Mouse (Mus musculus) ES-Bruce4 (cell line): ENCODE measurements at regions not wholly inside any gene's neighbourhood (a gene's known extent, or its start where the extent isn't known, plus 50 kb on each side); places are given as distances from the start of the nearest gene placed in this dataset.
"Not testable (repeated sequence)": the region's sequence is repeated elsewhere in the genome, so short reads cannot be mapped to it uniquely, and the experiment has no call there.

Experiments
- H3K27ac ChIP-seq: 2 replicates; pipeline ENCODE4 v1.5.1; 2012; ENCODE audit warnings: low read length, inconsistent platforms; ENCODE audit not compliant: insufficient read depth
- H3K27me3 ChIP-seq: 2 replicates; pipeline ENCODE4 v1.6.1; 2012; ENCODE audit warnings: mild to moderate bottlenecking, low read length, inconsistent platforms; ENCODE audit not compliant: control insufficient read depth, poor library complexity, insufficient read depth, severe bottlenecking
- H3K36me3 ChIP-seq: 2 replicates; pipeline ENCODE4 v1.6.1; 2012; ENCODE audit warnings: inconsistent platforms, mild to moderate bottlenecking, low read length, moderate library complexity; ENCODE audit not compliant: control insufficient read depth, poor library complexity, insufficient read depth, severe bottlenecking
- H3K4me1 ChIP-seq: one replicate; pipeline ENCODE4 v1.8.1; 2011; ENCODE audit warnings: low read length; ENCODE audit not compliant: control insufficient read depth, insufficient read depth
- H3K4me3 ChIP-seq: 2 replicates; pipeline ENCODE4 v1.5.1; 2011; ENCODE audit warnings: low read depth, mild to moderate bottlenecking, low read length
- H3K9ac ChIP-seq: 2 replicates; pipeline ENCODE4 v1.6.1; 2012; ENCODE audit warnings: low read depth, mild to moderate bottlenecking, inconsistent platforms; ENCODE audit not compliant: poor library complexity, severe bottlenecking
- H3K9me3 ChIP-seq: replicated peaks from 2 replicates; pipeline ENCODE4 v1.6.1; 2012; ENCODE audit warnings: mild to moderate bottlenecking, low read length, inconsistent platforms; ENCODE audit not compliant: control insufficient read depth, poor library complexity, insufficient read depth, severe bottlenecking
- CTCF ChIP-seq: IDR thresholded peaks from one replicate; pipeline ENCODE4 v1.8.1; 2011; ENCODE audit warnings: low read depth, low read length
- EP300 ChIP-seq: IDR thresholded peaks from 2 replicates; pipeline ENCODE4 v1.6.1; 2011; ENCODE audit warnings: low read depth, low read length; ENCODE audit not compliant: insufficient read depth
- POLR2A ChIP-seq: IDR thresholded peaks from one replicate; pipeline ENCODE4 v1.8.1; 2011; ENCODE audit warnings: low read length; ENCODE audit not compliant: insufficient read depth

DNA sequence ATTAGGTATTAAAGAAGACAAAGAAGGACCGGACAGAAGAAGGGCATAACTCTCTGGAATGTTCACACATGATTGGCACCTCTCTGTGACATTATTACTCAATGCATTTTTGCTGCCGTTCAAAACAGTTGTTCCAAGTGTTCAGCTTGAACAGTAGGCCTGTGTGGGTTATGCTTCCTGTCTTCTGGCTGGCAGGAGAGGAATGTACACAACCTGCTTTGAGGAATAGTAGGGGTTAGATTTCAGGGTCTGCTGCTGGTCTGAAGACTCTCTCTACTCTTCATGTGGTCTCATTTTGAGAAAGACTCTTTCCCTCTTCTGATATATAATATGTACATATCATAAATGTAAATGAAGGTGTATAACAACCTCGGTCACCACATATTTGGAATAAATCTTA is 137.2 kb upstream of the Adgra3 start:
- no peak overlapping the region for H3K9ac ChIP-seq
- no peaks in the 10 kb centered on the region for H3K9me3 ChIP-seq
- H3K27ac ChIP-seq: no peak overlapping the region
- H3K27me3 ChIP-seq: no peaks in the 10 kb centered on the region
- H3K4me1 ChIP-seq: no peaks in the 10 kb centered on the region
- H3K4me3 ChIP-seq: no peak overlapping the region
- H3K36me3 ChIP-seq: no peaks in the 10 kb centered on the region
- TF ChIP-seq CTCF: no peak
- TF ChIP-seq EP300: no peak
- no peak for TF ChIP-seq POLR2A

DNA sequence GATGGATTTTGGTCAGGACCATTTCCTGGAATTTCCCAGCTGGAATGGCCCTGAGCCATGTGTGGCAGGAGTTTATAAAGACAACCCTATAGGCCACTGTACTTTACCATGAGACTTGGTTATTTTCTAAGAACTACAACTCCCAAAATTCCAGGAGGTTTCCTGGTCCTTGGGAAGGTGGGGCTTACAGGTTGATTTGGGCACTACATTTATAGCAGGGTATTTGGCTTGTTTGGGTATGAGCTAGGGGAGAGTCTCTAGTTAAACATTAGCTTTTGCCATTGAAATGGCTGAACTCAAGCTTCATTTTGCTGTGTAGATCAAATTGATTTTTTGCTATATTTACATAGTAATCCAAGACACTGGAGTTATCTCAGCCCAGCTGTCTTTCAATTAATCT is 130.6 kb upstream of the Adgra3 start:
- no peaks in the 10 kb centered on the region for H3K4me1 ChIP-seq
- no peak overlapping the region for H3K9ac ChIP-seq
- H3K27ac ChIP-seq: no peak overlapping the region
- TF ChIP-seq POLR2A: no peak
- TF ChIP-seq EP300: no peak
- TF ChIP-seq CTCF: no peak
- H3K36me3 ChIP-seq: no peaks in the 10 kb centered on the region
- no peaks in the 10 kb centered on the region for H3K27me3 ChIP-seq
- H3K9me3 ChIP-seq: 0 out of 2 replicates have a peak, but pooled peaks cover 2% of the 10 kb centered on the region
- no peak overlapping the region for H3K4me3 ChIP-seq

GRCm38 (mm10) chr5:50182721-50183120 is 123.9 kb upstream of the Adgra3 start:
- H3K4me3 ChIP-seq: no peak overlapping the region
- no peak overlapping the region for H3K9ac ChIP-seq
- no peaks in the 10 kb centered on the region for H3K36me3 ChIP-seq
- TF ChIP-seq EP300 (no peak), CTCF (no peak), POLR2A (no peak)
- H3K27me3 ChIP-seq: no peaks in the 10 kb centered on the region
- H3K4me1 ChIP-seq: no peaks in the 10 kb centered on the region
- no peak overlapping the region for H3K27ac ChIP-seq
- 0 out of 2 replicates have a peak, but pooled peaks cover 2% of the 10 kb centered on the region for H3K9me3 ChIP-seq

DNA sequence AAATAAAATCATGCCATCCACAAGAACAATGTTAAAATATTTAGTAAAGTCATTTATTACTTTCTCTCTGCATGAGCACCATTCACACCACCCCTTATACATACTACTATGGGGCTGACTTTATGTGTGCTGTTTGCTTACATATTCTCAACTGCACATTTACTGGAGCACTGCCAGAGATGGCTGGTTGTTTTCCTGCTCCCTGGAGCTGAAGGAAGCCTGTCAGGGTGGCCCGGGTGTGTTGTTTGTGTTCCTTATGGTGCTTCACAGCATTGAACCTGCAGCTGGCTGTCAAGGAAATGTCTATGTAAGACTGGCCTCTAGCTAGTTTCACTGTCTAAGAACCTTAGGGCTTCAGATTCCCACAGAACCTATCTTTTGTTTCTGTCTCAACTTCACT is 97.8 kb upstream of the Adgra3 start:
- H3K27ac ChIP-seq: no peak overlapping the region
- no peaks in the 10 kb centered on the region for H3K9me3 ChIP-seq

DNA sequence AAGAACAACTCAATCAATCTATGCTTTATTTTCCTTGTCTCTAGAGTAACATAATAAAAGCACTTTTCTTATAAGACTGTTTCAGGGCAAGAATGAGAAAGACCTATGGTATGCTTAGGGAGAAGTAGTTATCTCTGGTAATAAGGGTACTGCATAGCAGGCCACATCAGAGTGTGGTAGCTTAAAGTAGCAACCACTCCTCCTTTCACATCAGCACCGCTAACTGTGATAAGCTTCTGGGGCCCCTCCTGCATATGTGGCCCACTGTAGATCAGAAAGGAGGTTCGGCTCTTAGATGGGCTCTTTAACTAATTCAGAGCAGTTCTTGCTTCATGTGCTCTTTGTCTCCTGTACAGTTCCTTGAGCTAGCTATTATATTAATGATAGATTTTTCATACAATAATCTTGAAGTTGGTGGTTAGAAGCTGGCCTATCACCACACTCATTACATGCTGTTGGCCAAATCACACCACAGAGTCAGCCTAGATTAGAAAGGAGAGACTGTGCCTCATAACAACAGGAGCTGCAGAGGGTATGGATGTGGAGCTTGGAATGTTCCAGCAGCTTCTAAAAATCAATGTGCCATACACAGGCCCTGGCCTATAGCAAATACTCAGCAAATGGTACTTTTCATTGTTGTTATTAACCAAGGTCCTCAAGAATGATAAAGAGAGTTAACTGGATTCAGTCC is 96.5 kb upstream of the Adgra3 start:
- H3K4me1 ChIP-seq, H3K27ac ChIP-seq, H3K9me3 ChIP-seq, H3K9ac ChIP-seq, H3K4me3 ChIP-seq, H3K27me3 ChIP-seq, H3K36me3 ChIP-seq: not testable (repeated sequence)

More for the DNA sequence above, 97.8 kb upstream of the Adgra3 start:
- TF ChIP-seq POLR2A: no peak
- Histone ChIP-seq H3K4me1 (no peaks in the 10 kb centered on the region), H3K36me3 (no peaks in the 10 kb centered on the region), H3K27me3 (no peaks in the 10 kb centered on the region), H3K4me3 (no peak overlapping the region), H3K9ac (no peak overlapping the region)

DNA sequence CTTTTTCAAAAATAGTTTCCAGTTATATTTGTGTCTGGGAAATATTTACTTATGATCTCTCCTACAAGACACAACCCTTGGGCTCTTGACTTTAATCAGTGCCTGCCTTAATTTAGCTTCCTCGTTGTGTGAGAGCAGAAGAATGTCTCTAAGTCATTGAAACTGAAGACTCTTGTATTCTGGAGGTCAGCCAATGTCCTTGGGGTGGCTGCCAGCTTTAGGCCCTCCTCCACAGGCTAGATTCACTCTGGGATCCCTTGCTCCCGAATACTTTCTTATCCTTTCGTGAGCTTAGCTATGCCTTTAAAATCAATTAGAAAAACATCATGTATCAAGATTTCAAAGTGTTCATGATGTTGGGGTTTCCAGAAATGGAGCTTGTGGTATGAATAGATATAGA is 88.1 kb upstream of the Adgra3 start:
- Histone ChIP-seq H3K4me3 (no peak overlapping the region), H3K9ac (no peak overlapping the region), H3K27ac (no peak overlapping the region), H3K27me3 (no peaks in the 10 kb centered on the region), H3K36me3 (no peaks in the 10 kb centered on the region), H3K9me3 (no peaks in the 10 kb centered on the region), H3K4me1 (no peaks in the 10 kb centered on the region)
- TF ChIP-seq POLR2A: no peak
- TF ChIP-seq EP300: no peak
- no peak for TF ChIP-seq CTCF
